Mouse (Mus musculus) lung, postnatal 0 days (tissue): ENCODE data around the gene Oxsr1. TPM values are rescaled to one million over a fixed set of nuclear protein-coding genes. Genes with fewer than 3 reads are reported as not detected.
"Not testable (repeated sequence)": the region's sequence is repeated elsewhere in the genome, so short reads cannot be mapped to it uniquely, and the experiment has no call there.

Experiments
- ATAC-seq: fragments of 200-750 bp; cut with Nextera tagmentation; 2 replicates; pipeline ENCODE4 v1.8.0; 2017; ENCODE audit warnings: moderate library complexity
- DNase-seq: peaks from one replicate; pipeline ENCODE4 v3.0.0-alpha.2; 2016; ENCODE audit warnings: low spot score
- H3K27ac ChIP-seq: fragments of 300-500 bp; sonication (generic); 2 replicates; pipeline ENCODE4 v1.5.1; 2014; ENCODE audit warnings: antibody characterized with exemption, mild to moderate bottlenecking, low read length, mixed read lengths
- H3K27me3 ChIP-seq: fragments of 300-500 bp; sonication (generic); replicated peaks from 2 replicates; pipeline ENCODE4 v1.6.1; 2014; ENCODE audit warnings: low read length, mixed read lengths; ENCODE audit not compliant: insufficient read depth
- H3K36me3 ChIP-seq: fragments of 300-500 bp; sonication (generic); 2 replicates; pipeline ENCODE4 v1.6.1; 2014; ENCODE audit warnings: low read length, mixed read lengths; ENCODE audit not compliant: insufficient read depth
- H3K4me1 ChIP-seq: fragments of 300-500 bp; sonication (generic); 2 replicates; pipeline ENCODE4 v1.6.1; 2014; ENCODE audit warnings: antibody characterized with exemption, low read depth, low read length, mixed read lengths; ENCODE audit not compliant: insufficient read depth
- H3K4me2 ChIP-seq: fragments of 300-500 bp; sonication (generic); replicated peaks from 2 replicates; pipeline ENCODE4 v1.6.1; 2014; ENCODE audit warnings: low read depth, mild to moderate bottlenecking, low read length, moderate library complexity, mixed read lengths
- H3K4me3 ChIP-seq: fragments of 300-500 bp; sonication (generic); 2 replicates; pipeline ENCODE4 v1.5.1; 2014; ENCODE audit warnings: low read depth, low read length
- H3K9ac ChIP-seq: fragments of 300-500 bp; sonication (generic); replicated peaks from 2 replicates; pipeline ENCODE4 v1.6.1; 2014; ENCODE audit warnings: low read depth, mild to moderate bottlenecking
- H3K9me3 ChIP-seq: fragments of 300-500 bp; sonication (generic); 2 replicates; pipeline ENCODE4 v1.6.1; 2016; ENCODE audit warnings: low read length, mixed read lengths
- CTCF ChIP-seq: IDR thresholded peaks from 2 replicates; pipeline ENCODE4 v1.5.1; 2016; ENCODE audit warnings: antibody characterized with exemption, mild to moderate bottlenecking
- EP300 ChIP-seq: IDR thresholded peaks from 2 replicates; pipeline ENCODE4 v1.6.1; 2016; ENCODE audit warnings: antibody characterized with exemption, mild to moderate bottlenecking, control low read depth
- WGBS: fragments of 180-500 bp; shearing (Covaris S2); extraction: QIAGEN DNeasy Blood & Tissue Kit; methylation state at CpG from one replicate; pipeline ENCODE4 v1.1.7; 2014; 5-methylcytosine and 5-hydroxymethylcytosine counted together
- polyA plus RNA-seq: library from polyadenylated mRNA; unstranded; fragments of >200 nt; fragmentation: Nextera tagmentation; extraction: Ambion mirVana; gene quantifications from 2 replicates; pipeline ENCODE4 v1.2.1, GENCODE M21; 2015

The Oxsr1 gene
- polyA plus RNA-seq, 1 experiment from 2014 or later = 6.6 TPM

DNA sequence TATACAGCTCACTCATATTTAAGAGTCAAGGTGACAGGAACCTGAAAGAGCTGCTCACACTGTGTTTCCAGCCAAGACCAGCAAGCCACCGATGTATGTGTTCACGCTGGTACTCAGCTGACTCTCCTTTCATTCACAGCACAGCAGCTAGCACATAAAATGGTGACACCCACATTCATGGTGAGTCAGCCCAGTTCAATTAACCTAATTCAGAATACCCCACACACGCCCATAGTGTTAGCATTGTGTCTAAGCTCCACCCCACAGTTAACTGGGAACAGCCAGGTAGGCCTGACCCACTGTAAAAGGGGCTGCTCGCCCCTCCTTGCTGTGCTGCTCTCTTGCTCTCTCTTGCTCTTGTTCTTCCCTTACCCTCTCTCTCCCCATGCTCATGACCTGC, 50.7 kb downstream of the Oxsr1 start:
- Histone ChIP-seq H3K4me1 (no peaks in the 10 kb centered on the region), H3K4me3 (no peak overlapping the region), H3K9me3 (no peaks in the 10 kb centered on the region), H3K9ac (no peak overlapping the region), H3K27ac (no peak overlapping the region), H3K36me3 (no peaks in the 10 kb centered on the region; the same call in 1 of the 2 replicates), H3K4me2 (no peak overlapping the region), H3K27me3 (no peaks in the 10 kb centered on the region)
- WGBS = 92% methylated on average over 4 of the region's 4 CpGs
- TF ChIP-seq CTCF (no peak), EP300 (no peak)
- ATAC-seq (no peak), DNase-seq (no peak)

DNA sequence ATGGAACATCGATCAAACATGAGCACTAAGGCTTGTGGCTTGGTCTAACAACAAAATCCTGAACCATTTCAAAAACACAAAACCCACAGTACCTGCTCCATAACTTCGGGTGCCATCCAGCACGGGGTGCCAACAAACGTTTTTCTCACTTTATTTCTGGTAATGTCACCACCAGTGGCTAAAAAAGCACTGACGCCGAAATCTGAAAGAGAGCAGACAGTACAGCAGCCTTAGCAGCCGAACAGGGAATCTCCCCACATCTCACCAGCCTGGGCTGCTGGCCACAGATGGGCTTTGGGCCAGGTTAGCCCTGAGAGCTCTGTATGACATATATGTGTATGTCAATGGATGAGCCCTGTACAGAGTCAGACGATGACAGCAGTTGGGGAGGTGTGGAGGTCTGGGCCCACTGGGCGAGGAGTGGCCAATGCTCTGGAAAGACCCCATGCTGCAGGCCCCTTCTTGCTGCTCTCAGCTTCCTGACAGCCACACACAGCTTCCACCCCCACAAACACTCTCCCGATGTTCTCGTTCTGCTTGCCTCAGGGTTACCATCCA, 53.6 kb downstream of the Oxsr1 start:
- Histone ChIP-seq H3K4me3 (no peak overlapping the region), H3K9me3 (no peaks in the 10 kb centered on the region), H3K27me3 (no peaks in the 10 kb centered on the region), H3K4me2 (no peak overlapping the region), H3K4me1 (no peaks in the 10 kb centered on the region), H3K27ac (no peak overlapping the region), H3K36me3 (peaks cover 8% of the 10 kb centered on the region; the same call in 1 of the 2 replicates), H3K9ac (no peak overlapping the region)
- DNase-seq (no peak), ATAC-seq (no peak)
- no peak for TF ChIP-seq CTCF
- no peak for TF ChIP-seq EP300
- 91% methylated on average over 11 of the region's 11 CpGs for WGBS

DNA sequence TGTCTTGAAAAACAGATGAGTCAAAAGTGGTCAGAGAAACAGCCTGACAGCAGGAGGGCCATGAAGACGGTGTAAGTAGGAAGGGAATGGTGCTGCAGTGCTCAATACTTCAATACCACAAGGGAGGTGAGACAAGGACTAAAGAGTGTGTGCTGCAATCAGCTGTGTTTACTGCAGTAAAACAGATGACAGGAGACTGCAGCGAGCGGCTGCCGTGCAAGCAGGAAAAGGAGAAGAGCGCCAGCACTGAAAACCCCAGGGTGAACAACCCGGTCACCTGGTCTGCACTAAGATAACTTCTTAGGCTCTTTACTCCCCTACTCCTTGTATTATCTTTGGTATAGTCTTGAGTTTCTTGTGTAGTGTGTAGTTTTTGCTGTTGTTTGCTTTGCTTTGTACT, 54.1 kb downstream of the Oxsr1 start:
- Histone ChIP-seq H3K4me1 (no peaks in the 10 kb centered on the region), H3K27me3 (no peaks in the 10 kb centered on the region), H3K4me2 (no peak overlapping the region), H3K9me3 (no peaks in the 10 kb centered on the region), H3K4me3 (no peak overlapping the region), H3K36me3 (peaks cover 8% of the 10 kb centered on the region; the same call in 1 of the 2 replicates), H3K9ac (no peak overlapping the region), H3K27ac (no peak overlapping the region)
- 82% methylated on average over 6 of the region's 6 CpGs for WGBS
- DNase-seq (no peak), ATAC-seq (no peak)
- no peak for TF ChIP-seq CTCF
- TF ChIP-seq EP300 = no peak

DNA sequence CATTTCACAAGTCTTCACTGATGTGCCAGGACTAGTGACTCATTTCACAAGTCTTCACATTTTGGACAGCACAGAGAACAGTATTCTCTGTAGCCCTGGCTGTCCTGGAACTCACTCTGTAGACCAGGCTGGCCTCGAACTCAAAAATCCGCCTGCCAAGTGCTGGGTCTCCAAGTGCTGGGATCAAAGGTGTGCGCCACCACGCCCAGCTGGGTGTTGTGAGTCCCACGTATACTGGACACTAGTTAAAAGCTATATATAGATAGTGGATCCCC, 56.2 kb downstream of the Oxsr1 start:
- not testable (repeated sequence) for H3K36me3 ChIP-seq, ATAC-seq, H3K4me3 ChIP-seq, H3K9ac ChIP-seq, H3K27ac ChIP-seq, H3K4me1 ChIP-seq, H3K27me3 ChIP-seq, DNase-seq, H3K9me3 ChIP-seq, H3K4me2 ChIP-seq
- WGBS = 91% methylated on average over 5 of the region's 5 CpGs

DNA sequence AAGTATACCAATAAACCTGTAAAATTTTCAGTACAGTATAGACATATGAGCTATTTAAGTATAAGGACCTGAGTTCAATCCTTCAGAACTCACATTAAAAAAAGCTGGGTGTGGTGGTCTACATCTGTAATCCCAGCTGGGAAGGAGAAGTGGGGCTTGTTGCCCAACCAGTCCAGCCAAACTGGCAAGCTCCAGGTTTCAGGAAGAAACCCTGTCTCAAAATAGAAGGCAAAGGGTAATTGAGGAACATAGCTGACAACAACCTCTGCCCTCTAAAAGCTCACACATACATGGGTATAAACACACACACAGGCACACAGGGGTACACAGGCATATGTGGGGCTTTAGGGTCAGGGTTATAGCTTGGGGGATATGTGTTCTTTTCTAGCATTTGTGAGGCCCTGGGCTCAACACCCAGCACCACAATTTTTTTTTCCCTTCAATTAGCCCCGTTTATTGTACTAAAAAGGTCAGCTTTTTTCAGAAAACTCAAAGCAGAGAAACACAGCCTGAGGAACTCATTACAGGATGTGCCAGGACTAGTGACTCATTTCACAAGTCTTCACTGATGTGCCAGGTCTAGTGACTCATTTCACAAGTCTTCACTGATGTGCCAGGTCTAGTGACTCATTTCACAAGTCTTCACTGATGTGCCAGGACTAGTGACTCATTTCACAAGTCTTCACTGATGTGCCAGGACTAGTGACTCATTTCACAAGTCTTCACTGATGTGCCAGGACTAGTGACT, 56.7 kb downstream of the Oxsr1 start:
- not testable (repeated sequence) for H3K27ac ChIP-seq, H3K9me3 ChIP-seq, H3K9ac ChIP-seq, H3K4me1 ChIP-seq, H3K4me3 ChIP-seq, H3K4me2 ChIP-seq, H3K36me3 ChIP-seq, ATAC-seq, H3K27me3 ChIP-seq
- WGBS = 73% methylated on average over 1 of the region's 1 CpGs
- DNase-seq = peak; percentile 6

DNA sequence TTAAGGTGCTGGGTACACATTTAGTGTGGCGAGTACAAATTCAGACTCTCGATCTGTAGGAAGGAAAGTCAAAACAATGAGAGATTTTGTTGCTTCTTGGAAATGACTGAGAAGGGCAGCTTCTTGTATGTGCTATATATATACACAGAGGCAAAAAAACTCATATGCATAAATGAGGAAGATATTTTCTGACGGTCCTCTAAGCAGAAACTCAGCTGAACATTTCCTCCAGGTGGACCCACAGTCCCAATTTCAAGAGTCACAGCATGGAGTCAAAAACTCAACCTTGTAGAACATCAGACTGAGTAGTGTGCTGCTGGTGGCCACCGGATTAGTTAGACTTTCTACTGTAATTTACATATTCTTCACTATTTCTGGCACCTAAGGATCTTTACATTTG, 59.2 kb downstream of the Oxsr1 start:
- no peak overlapping the region for H3K4me3 ChIP-seq
- no peak overlapping the region for H3K9ac ChIP-seq
- H3K9me3 ChIP-seq = no peaks in the 10 kb centered on the region
- H3K27ac ChIP-seq = no peak overlapping the region
- 73% methylated on average over 4 of the region's 4 CpGs for WGBS
- ATAC-seq (no peak), DNase-seq (no peak)
- no peak overlapping the region for H3K4me2 ChIP-seq
- H3K27me3 ChIP-seq = no peaks in the 10 kb centered on the region
- H3K4me1 ChIP-seq = no peaks in the 10 kb centered on the region
- TF ChIP-seq CTCF (no peak), EP300 (no peak)
- peaks cover 8% of the 10 kb centered on the region; the same call in 1 of the 2 replicates for H3K36me3 ChIP-seq
